Mouse (Mus musculus): Measurements from ENCODE around the gene Lrch1.

- no peak for TF ChIP-seq POLR2A (IDR thresholded peaks at IDR 0.05; ENCODE audit: low read depth, low read length)
- TF ChIP-seq CTCF (conservative IDR thresholded peaks at IDR 0.05; ENCODE audit: insufficient read depth, insufficient read length, low read depth, low read length): no peak
Measured at GRCm38 (mm10) chr14:74929739-74930138, 17.9 kb downstream of the Lrch1 start.
